Mouse (Mus musculus) neural tube, embryonic 10.5 days (tissue): Measurements from ENCODE around the gene Atp1b4.
"Not testable (repeated sequence)": the region's sequence is repeated elsewhere in the genome, so short reads cannot be mapped to it uniquely, and the experiment has no call there.

ENCODE experiments used
- DNase-seq: peaks from one replicate; pipeline ENCODE4 v3.0.0-alpha.2; 2017; ENCODE audit warnings: low spot score; ENCODE audit errors: extremely low spot score

Gene Atp1b4

GRCm38 (mm10) chrX:38315884-38316283, at the start of gene Atp1b4:
Gene Atp1b4, plus strand, starts transcription at chrX:38316184.
- no peak for DNase-seq

GRCm38 (mm10) chrX:38308597-38308996, 7.4 kb upstream of the Atp1b4 start:
- DNase-seq, result no peak

GRCm38 (mm10) chrX:38311054-38311453, 4.9 kb upstream of the Atp1b4 start:
- no peak for DNase-seq

GRCm38 (mm10) chrX:38312910-38313625, 2.9 kb upstream of the Atp1b4 start:
- no peak for DNase-seq

- no peak for DNase-seq
Observed at GRCm38 (mm10) chrX:38313626-38314210, 2.3 kb upstream of the Atp1b4 start.

GRCm38 (mm10) chrX:38330695-38331406, 14.9 kb downstream of the Atp1b4 start:
- DNase-seq, result no peak

- DNase-seq, result no peak
Observed at GRCm38 (mm10) chrX:38334329-38335279, 18.6 kb downstream of the Atp1b4 start.

GRCm38 (mm10) chrX:38362016-38362415, 46.0 kb downstream of the Atp1b4 start:
- DNase-seq, result no peak

- DNase-seq, result not testable (repeated sequence)
Observed at GRCm38 (mm10) chrX:38364621-38365020, 48.6 kb downstream of the Atp1b4 start.

GRCm38 (mm10) chrX:38373169-38373568, 57.2 kb downstream of the Atp1b4 start:
- DNase-seq, result not testable (repeated sequence)
